Mouse (Mus musculus): ENCODE data around the gene Poc1a.

DNA sequence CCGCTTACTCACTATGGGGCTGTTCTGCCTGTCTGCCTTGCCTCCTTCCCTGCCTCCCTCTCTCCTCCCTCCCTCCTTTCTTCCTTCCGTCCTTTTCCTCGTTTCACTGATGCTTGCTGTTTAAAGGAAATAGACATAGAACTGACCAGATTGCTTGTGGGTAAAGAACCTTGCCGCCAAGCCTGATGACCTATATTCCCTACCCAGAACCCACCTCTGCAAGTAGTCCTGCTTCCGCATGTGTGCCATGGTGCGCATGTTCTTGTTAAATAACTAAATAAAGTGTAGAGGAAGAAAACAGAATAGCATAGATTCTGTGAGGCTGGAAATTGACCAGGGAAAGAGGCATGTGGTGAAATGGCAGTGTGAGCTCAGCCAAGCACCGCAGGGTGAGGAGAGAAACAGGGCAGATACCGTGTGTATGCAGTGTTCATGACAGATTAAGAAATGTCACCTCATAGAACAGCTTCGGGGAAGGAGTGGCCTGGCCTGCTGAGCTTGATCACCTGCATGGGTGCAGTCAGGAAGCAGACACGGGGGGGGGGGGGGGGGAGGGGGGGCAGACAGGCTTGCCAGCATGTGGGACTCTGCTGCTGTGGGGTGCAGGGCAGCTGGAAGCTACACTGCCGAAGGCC, 20.7 kb downstream of the Poc1a start:
- TF ChIP-seq CTCF (IDR thresholded peaks at IDR 0.05; ENCODE audit: insufficient read depth, low read length) = no peak
- no peak for TF ChIP-seq POLR2A (IDR thresholded peaks at IDR 0.05; ENCODE audit: borderline replicate concordance, extremely low read depth, low read depth, low read length)

Measured in lung, adult 2 months (tissue).